Mouse (Mus musculus) heart, postnatal 4 days (tissue): ENCODE measurements around the gene Tmem92. TPM values are rescaled to one million over a fixed set of nuclear protein-coding genes. Genes with fewer than 3 reads are reported as not detected.

Experiments used
- DNase-seq: peaks from one replicate; pipeline ENCODE4 v3.0.0; 2021
- total RNA-seq, 2 experiments: library from RNA; stranded (reverse); gene quantifications; 2 replicates each; pipeline ENCODE4 v1.2.3; 2021

Tmem92 gene
- total RNA-seq, result not detected

DNA sequence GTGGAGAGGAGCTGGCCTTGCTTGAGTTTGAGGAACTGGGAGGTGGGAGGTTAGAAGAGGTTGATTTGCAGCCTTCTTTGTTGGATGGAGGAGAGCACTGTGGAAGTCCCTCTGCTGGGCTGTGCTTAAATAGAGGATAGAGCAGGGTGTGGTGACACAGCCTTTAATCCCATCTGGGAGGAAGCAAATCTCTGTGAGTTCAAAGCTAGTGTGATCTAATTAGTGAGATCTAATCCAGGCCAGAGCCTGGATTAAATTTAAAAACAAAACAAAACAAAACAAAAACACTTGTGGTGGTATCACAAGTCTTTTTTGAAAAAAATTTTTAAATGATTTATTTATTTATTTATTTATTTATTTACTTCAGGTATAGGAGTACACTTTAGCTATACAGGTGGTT lies at the start of gene Tmem92:
TSS of gene Tmem92 (minus strand) at position 101 of the 400 bp plus-strand sequence.
- no peak for DNase-seq

DNA sequence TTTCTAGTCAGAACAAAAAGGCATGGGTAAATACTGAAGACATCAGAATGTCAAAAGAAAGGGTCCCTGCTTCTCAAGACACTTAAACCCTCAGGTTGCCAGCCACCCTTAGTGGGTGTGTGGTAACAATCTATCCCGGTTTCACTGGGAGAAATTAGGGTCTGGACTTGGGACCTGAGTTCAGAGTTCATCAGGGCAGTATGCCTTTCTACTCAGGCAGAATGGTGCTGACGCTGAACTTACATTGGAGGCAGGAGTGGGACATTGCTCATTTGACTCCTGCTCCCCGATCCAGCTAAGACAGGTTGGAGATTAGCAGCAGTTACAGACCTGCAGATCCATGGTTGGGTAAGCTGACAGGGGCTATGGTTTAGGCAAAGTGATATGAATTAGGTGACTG lies 46.5 kb upstream of the Tmem92 start:
- no peak for DNase-seq

DNA sequence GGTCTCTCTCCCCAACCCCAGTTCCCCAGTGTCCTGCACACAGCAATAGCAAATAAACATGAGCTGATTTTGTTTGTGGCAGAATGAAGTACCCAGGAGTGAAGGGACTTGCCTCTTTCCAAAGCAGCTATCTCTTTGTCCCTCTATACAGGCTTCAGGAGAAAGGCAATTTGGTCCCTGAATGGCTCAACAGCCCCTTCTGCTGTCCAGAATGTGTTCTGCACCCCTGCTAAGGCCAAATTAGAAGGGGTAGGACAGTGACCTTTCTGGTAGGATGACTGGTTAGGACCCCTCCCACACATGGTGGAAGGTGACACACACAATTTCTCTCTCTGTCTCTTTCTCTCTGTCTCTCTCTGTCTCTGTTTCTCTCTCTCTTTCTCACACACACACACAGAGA lies 36.9 kb upstream of the Tmem92 start:
- peak; percentile 45 for DNase-seq

DNA sequence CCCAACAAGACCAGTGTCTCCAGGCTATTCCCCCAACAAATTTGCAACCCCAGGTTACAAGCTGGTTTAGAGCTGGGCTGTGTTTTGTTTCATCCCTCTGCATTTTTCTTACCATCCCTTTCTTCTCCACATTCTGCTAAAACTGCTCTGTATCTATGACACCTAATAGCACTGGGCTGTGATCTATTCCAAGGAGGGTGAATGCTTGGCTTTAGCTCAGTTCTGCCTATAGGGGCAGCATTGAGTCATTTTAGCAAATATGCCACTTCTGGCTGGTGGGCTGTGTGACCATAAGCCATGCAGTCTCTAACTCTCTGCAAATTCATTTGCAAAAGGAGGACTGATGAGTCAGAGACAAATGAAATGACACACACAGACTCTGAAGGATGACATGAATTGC lies 36.4 kb upstream of the Tmem92 start:
- DNase-seq, result peak; percentile 10

DNA sequence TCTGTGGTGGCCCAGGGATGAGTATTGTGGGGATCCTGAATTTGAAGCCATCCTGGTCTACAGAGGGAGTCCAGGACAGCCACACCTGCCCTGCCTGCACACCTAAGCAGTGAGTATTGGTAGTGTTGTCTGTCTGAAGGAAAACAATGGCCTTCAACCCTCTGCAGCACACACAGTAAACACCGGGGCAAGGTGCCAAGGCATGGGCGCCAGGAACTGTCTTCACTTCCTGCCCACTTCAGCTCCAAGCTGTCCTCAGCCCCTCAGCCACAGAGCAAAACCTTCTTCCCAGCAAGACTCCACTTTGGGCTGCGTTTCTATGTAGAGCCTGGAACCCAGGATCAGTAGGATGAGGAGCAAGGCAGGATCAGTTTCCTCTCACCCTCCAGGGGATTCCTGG lies 29.0 kb upstream of the Tmem92 start:
- DNase-seq, result peak; percentile 37

DNA sequence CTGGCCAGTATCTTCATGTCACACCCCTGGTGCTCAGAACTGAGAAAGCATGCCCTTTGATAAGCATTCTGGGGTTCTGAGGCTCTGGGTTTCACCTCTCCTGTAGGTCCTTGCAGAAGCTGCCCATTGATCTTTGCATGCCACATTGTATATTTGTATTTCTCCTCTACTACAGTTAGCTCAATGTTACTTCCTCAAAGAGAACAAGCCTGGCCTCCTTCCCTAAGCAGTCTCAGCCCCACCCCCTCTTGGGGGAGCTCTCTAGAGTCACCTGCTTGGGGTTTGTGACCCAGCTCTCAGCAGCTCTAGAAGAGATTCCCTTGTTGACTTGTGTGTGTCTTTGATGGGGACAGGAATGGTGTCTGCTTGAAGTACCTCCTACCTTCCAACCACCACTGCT lies 9.2 kb upstream of the Tmem92 start:
- DNase-seq, result no peak

DNA sequence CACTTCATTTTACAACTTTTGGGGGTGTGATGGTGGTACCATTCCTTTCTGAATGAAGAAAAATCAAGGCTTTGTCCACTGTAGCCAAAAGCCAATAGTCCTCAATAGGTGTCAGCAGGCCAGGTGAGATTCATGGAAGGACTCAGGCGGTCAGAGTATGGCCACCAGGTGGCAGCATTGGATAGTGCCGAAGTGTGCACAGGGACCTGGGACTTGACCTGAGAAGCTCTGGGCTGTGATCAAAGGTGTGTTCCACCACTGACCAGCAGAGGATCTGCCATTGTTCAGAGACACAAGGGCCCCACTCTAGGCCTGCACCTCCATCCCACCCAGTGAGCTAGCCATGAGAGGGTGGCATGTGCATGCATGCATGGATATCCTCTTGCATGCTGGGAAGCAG lies 2.7 kb upstream of the Tmem92 start:
- DNase-seq, result peak; percentile 78

DNA sequence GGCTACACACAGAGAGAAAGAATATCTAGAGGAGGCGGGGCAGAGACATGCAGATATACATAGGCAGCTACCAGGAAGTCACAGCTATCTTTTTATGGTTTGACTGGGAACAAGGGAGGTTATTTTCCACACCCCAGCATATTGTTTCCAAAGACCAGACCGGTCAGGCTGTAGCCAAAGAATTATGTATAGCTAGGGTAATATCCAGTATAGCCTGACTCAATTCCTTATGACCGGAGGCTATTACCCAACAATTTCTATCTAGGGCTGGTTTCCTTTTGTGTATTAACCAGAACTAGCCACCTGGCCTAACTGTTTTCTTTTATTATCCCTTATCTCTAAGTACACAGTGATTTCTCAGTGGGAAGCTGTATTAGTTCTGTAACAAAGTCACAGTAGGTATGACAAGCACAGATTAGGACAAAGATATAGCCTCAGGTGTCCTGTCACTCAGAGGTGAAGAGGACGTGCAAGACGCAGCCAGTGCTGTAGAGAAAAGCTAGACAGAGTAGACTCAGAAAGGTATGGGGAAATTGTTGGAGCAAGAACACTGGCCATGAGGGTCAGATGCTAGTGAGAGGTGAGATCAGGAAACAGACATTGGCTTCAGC lies 7.5 kb downstream of the Tmem92 start:
- DNase-seq, result no peak

DNA sequence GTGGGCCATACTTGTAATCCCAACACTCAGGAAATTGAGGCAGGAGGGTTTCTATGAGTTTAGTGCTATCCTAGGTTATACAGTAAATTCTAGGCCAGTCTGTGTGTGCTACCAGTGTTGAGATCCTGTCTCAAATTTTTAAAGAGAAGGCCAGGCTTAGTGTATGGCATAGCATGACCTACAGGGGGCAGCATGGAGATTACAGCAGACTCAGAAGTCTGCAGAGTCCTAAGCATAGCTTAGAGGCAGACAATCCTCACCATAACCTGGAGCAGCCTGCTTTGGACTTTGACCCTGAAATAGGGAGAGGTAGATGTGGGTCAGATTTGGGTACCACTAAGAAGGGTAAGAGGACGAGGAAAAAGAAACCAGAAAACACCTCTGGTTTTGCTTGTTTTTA lies 8.7 kb downstream of the Tmem92 start:
- DNase-seq, result peak; percentile 5

DNA sequence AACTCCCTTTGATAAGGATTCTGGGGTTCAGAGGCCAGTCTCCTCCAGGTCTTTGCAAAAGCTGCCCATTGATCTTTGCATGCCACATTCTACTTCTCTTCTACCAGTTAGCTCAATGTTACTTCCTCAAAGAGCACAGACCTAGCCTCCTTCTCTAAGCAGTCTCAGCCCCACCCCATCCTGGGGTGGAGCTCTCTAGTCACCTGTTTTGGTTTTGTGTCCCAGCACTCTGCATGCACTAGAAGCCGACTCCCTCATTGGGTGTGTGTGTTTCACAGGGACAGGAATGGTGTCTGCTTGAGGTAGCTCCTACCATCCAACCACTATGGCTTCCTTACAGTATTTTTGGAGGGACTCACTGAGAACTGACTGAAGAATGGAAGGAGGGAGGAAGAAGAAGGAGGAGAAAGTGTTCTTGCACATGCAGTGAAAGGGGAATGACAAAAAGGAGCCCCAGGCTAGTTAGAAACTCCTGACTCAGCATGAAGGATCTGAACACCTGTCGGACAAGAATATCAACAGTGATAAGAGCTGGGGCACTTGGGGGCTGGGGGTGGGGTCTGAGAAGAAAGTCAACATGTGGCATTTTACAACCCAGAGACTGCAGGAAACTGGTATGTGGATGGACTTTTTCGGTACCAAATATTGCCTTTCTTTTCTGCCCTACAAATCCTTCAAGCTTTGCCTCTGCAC lies 10.0 kb downstream of the Tmem92 start:
- no peak for DNase-seq

DNA sequence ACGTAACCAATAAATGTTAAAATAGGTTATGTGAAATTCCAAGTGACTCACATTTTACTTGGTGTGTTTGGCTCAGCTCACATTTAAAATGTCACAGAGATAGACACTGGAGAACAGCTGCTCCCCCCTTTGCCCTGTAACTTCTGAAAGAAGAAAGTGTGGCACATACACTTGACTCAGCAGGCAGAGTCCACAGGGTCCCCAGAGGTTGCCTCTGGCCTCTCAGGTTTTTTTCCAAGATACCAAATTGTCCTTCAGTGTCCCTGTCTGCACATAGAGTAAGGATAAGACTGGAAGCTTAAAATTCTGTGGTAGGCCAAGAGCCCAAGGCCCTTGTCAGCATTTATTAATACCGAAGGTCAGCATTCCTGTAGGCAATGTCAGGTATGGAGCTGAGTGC lies 15.3 kb downstream of the Tmem92 start:
- DNase-seq, result no peak

DNA sequence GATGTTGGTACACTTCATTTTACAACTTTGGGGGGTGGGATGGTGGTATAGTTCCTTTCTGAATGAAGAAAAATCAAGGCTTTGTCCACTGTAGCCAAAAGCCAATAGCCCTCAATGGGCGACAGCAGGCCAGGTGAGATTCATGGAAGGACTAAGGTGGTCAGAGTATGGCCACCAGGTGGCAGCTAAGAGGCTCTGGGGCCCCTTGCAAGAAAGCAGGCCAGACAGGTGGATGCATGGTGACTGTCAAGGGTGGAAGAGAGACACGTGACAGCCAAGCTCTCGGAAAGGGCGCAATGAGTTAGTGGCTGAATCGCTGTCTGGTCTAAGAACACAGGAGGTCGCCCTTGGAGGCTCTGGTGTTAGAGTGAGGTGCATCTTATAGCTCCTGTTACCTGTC lies 19.7 kb downstream of the Tmem92 start:
- DNase-seq, result no peak

DNA sequence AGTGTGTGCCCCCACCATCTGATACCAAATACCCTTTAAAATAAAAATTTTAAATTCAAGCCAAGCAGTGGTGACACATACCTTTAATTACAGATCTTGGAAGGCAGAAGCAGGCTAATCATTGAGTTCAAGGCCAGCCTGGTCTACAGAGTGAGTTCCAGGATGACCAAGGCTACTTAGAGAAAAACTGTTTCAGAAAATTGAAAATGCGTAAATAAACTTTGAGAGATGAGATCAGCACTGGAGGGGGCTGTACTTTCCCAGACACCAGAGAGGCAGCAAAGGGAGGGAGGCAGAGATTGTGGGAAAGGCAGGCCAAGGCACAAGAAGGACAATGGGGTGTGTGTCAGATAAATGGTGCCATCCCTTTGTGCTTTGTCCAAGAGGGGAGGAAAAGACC lies 20.2 kb downstream of the Tmem92 start:
- no peak for DNase-seq

DNA sequence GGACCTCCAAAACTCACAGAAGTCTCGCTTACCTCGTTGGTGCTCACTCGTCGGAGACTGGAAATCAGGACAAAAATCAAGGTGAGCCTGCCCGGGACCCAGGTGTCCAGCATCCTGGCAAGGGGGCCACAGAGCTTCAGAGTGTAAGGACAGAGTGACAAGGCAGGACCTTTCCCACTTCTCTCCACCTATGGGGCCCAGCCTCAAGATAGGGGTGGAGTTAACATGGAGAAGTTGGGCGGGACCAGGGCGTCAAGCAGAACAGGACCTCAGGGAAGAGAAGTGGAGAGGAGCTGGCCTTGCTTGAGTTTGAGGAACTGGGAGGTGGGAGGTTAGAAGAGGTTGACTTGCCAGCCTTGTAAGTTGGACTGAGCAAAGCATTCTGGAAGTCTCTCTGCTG lies 21.7 kb downstream of the Tmem92 start:
- DNase-seq, result no peak

DNA sequence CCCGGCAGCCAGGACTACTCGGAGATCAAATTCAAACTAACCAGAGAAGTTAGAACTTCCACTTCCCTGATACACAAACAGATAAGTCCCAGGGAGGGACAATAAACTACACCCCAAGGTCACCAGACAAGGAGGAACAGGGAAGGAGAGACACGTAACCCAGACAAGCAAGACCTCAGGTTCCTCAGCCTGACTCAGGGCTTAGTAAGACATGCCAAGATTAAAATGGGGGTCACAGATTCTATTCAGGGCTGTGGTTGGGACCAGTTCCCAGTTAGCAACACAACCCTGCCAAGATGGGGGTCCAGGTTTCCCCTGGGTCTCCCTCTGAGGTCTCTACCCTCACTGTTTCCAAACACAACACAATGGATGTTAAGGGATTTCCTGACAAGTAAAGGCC lies 22.1 kb downstream of the Tmem92 start:
- DNase-seq, result no peak

DNA sequence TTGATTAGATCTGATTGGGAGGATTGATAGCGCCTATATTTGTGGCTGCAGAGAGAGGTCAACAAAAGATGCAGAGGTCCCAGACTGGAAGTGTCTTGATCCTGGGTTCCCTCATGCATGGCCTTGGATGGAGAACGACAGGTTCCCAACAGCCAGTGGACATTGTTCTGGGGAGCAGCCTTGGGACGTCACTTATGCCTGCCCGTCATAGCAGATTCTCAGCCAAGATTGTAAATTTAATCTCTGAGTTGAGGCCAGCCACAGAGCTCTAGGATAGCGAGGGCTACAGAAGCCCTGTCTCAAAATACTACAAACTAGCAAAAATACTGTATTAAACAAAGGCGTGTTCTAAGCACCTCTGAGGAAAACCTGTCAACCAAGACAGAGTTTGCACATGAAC lies 22.6 kb downstream of the Tmem92 start:
- no peak for DNase-seq

DNA sequence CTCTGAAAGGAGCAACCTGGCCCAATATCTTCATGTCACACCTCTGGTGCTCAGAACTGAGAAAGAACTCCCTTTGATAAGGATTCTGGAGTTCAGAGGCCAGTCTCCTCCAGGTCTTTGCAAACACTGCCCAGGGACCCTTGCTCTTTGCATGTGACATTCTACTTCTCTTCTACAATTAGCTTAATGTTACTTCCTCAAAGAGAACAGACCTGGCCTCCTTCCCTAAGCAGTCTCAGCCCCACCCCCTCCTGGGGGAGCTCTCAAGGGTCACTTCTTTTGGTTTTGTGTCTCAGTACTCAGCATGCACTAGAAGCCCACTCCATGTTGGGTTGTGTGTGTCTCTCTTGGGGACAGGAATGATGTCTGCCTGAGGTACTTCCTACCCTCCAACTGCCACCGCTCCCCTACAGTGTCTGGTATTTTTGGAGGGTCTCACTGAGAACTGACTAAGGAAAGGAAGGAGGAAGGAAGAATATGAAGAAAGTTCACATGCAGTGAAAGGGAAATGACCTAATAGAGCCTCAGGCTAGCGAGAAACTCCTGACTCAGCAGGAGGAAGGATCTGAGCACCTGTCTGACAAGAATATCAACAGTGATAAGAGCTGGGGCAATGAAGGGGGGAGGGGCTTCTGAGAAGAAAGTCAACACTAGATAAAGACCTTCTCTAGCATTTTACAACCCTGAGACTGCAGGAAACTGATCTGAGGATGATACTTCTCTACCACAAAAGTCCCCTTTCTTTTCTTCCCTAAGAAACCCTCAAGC lies 29.4 kb downstream of the Tmem92 start:
- DNase-seq, result no peak

DNA sequence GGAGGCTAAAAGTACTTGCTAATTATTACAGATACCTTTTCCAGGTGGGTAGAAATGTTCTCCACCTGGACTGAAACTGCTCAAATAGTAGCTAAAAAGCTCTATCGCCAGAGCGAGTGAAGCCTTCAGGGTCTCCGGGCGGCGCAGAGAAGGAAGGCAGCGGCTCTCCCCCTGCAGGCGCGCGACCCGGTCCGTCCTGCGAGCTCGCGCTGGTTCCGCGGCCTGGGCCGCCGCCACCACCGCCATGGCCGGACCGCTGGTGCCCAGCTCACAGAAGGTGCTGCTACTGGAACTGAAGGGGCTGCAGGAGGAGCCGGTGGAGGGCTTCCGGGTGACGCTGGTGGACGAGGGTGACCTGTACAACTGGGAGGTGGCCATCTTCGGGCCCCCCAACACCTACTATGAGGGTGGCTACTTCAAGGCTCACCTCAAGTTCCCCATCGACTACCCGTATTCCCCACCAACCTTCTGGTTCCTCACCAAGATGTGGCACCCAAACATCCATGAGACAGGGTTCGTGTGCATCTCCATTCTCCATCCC lies 40.7 kb downstream of the Tmem92 start, which contains the start of gene Cdc34b:
TSS of gene Cdc34b (plus strand) at position 51 of the 541 bp plus-strand sequence.
- no peak for DNase-seq

DNA sequence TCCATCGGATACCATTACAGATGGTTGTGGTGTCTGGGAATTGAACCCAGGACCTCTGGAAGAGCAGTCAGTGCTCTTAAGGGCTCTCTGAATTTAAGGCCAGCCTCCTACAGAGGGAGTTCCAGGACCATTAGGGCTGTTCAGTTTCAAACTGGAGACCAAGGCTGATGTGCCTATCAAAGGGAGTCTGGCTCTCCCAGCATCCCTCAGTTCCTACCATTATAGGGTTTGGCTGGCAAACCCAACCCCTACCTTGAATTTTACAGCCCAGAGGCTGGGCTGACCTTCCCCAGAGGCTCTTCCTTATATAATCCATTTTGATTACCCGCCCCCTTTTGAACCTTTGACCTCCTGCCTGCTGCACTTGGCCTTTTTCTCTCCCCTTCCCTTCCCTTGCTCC lies 46.8 kb downstream of the Tmem92 start:
- no peak for DNase-seq

DNA sequence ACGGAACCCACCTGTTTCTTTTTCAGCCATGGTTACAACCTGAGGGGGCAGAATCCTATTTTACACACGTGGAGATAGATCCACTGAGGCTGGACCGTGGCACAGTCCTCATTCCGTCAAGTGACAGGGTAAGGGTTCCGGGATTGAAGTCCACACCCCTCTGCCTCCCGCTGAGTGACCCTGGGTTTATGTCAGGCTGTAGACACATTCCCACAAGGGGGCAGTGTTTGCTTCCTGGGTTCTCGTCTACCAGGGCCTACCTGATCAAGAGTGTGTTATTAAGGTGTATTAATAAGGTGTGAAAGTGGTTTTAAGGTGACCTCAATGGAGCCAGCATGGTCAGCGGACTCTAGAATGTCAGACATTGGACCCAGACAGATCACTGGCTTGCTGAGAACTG lies 49.7 kb downstream of the Tmem92 start:
- peak; percentile 24 for DNase-seq

DNA sequence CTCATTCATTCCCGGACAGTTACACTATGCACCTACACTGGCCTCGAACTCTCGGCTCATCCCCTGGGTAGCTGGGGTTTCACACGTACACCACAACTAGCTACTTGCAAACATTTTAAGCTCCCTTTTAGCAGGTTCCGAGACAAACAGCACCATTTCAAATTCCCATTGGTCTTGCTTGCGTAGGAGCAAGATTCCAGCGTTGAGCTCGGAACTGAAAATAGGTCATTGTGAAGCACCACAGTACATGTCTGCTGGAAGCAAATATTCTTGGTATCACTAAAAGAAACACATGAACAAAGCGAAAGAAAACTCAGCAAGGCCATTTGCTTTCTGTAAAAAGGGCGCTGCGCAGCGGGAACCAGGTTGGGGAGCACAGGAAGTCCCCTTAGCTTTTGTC lies 51.3 kb downstream of the Tmem92 start:
- no peak for DNase-seq

DNA sequence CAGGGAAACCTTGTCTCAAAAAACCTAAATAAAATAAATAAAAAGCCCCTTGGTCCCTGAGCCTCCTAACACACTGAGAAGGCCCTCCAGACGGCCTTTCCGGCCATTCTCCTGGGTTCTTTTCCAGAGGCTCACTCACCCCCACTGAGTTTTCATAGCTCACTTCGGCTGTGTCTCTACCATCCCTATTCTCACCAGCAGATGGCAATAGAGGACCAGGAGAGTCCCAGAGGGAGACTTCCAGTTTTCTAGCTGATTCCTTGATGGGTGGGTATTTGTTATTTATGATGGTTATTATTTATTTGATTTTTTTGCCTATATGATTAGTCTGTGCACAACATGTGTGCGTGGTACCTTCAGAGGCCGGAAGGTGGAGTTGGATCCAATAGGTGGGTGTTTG lies 52.2 kb downstream of the Tmem92 start:
- DNase-seq, result peak; percentile 84

DNA sequence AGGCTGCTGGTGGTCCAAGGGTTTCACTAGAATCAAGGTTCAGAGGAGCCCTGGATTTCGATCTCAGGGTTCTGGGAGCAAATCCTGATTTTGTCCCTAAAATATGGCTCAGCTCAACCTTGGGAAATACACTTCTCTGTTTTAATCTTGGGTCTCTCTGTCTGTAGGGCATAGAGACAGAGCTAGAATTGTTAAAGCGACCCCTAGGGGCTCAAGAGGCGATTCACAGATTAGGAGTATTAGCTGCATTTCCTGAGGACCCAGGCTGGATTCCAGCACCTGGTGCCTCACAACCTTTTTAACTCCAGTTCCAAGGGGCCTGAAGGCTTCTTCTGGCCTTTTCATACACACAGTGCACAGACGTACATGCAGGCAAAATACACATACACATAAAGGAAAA lies 52.9 kb downstream of the Tmem92 start:
- DNase-seq, result no peak

DNA sequence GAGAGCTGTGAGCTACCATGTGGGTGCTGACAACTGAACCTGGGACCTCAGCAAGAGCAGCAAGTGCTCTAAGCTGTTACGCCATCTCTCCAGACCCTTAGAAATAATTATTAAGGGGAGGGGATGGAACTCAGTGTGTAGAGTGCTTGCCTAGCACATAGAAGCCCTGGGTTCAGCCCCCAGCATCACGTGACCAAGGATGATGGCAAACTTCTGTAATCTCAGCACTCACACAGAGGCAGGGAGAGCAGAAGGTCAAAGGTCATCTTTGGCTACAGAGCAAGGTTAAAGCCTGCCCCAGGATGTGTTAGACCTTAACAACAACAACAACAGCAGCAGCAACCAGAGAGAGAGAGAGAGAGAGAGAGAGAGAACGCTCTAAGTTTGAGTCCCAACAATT lies 54.0 kb downstream of the Tmem92 start:
- no peak for DNase-seq
